Mouse (Mus musculus): Measurements from ENCODE around the gene Cyp26c1. TPM values are rescaled to one million over a fixed set of nuclear protein-coding genes. Genes with fewer than 3 reads are reported as not detected.

The Cyp26c1 gene
- total and polyA plus RNA-seq, 3 experiments, result not detected

GRCm38 (mm10) chr19:37650526-37650925 is 34.9 kb upstream of the Cyp26c1 start:
- Histone ChIP-seq H3K9me3 (replicated peaks; ENCODE audit: low read length) (no peaks in the 10 kb centered on the region), H3K27ac (ENCODE audit: insufficient read depth, low read depth) (no peak overlapping the region), H3K36me3 (replicated peaks in 1 of 2; ENCODE audit: control insufficient read depth in 1 of 2, insufficient read depth in 1 of 2, low read length in 1 of 2) (peaks cover 0 to 7% of the 10 kb centered on the region in 2 experiments), H3K9ac (ENCODE audit: insufficient read depth, low read depth) (no peak overlapping the region), H3K4me3 (replicated peaks in 1 of 3; ENCODE audit: low read depth in 2 of 3, low read length in 2 of 3, poor library complexity in 1 of 3) (no peak overlapping the region), H3K4me1 (ENCODE audit: control insufficient read depth in 1 of 2, insufficient read depth in 2 of 2) (peaks cover 0 to 5% of the 10 kb centered on the region in 2 experiments; a peak in 1 of 4 replicates), H3K79me2 (replicated peaks; ENCODE audit: control insufficient read depth, extremely low read depth, insufficient read depth, poor library complexity, severe bottlenecking) (no peaks in the 10 kb centered on the region), H3K27me3 (replicated peaks) (no peaks in the 10 kb centered on the region), H3K4me2 (ENCODE audit: insufficient read depth, low read depth, poor library complexity, severe bottlenecking) (no peak overlapping the region)
- no peak for TF ChIP-seq UBTF (IDR thresholded peaks at IDR 0.05; ENCODE audit: low read depth, low read length)
- no peak for TF ChIP-seq JUN (IDR thresholded peaks at IDR 0.05; ENCODE audit: insufficient read depth, low read depth, low read length)
- TF ChIP-seq RAD21 (IDR thresholded peaks at IDR 0.05; ENCODE audit: low read depth, low read length), result no peak
- TF ChIP-seq NELFE (IDR thresholded peaks at IDR 0.05; ENCODE audit: low read depth, low read length), result no peak
- no peak for TF ChIP-seq ZC3H11A (IDR thresholded peaks at IDR 0.05; ENCODE audit: low read depth, low read length)
- DNase-seq (ENCODE audit: extremely low read depth), result no peak
- in situ Hi-C loops (cut with MboI; ENCODE audit: low pct_ligation_motif_present, low pct_unique_long_range_greater_than_20kb, low sequenced_read_pairs) (no loop called here), dilution Hi-C loops (cut with MboI; ENCODE audit: extremely low pct_ligation_motif_present, extremely low pct_unique_long_range_greater_than_20kb, low sequenced_read_pairs) (no loop called here)

GRCm38 (mm10) chr19:37654012-37654411 is 31.4 kb upstream of the Cyp26c1 start:
- Histone ChIP-seq H3K79me2 (replicated peaks; ENCODE audit: control insufficient read depth, extremely low read depth, insufficient read depth, poor library complexity, severe bottlenecking) (no peaks in the 10 kb centered on the region), H3K36me3 (replicated peaks in 1 of 2; ENCODE audit: control insufficient read depth in 1 of 2, insufficient read depth in 1 of 2, low read length in 1 of 2) (peaks cover 0 to 7% of the 10 kb centered on the region in 2 experiments), H3K27me3 (replicated peaks) (no peaks in the 10 kb centered on the region), H3K4me1 (ENCODE audit: control insufficient read depth in 1 of 2, insufficient read depth in 2 of 2) (peaks cover 0 to 5% of the 10 kb centered on the region in 2 experiments; a peak in 1 of 4 replicates), H3K9ac (ENCODE audit: insufficient read depth, low read depth) (no peak overlapping the region), H3K27ac (ENCODE audit: insufficient read depth, low read depth) (no peak overlapping the region), H3K4me2 (ENCODE audit: insufficient read depth, low read depth, poor library complexity, severe bottlenecking) (no peak overlapping the region), H3K9me3 (replicated peaks; ENCODE audit: low read length) (no peaks in the 10 kb centered on the region), H3K4me3 (replicated peaks in 1 of 3; ENCODE audit: low read depth in 2 of 3, low read length in 2 of 3, poor library complexity in 1 of 3) (no peak overlapping the region)
- dilution Hi-C loops (cut with MboI; ENCODE audit: extremely low pct_ligation_motif_present, extremely low pct_unique_long_range_greater_than_20kb, low sequenced_read_pairs), result no loop called here
- TF ChIP-seq IRF4 (IDR thresholded peaks at IDR 0.05; ENCODE audit: low read depth, low read length), result no peak
- no peak for TF ChIP-seq KAT2A (IDR thresholded peaks at IDR 0.05; ENCODE audit: insufficient replicate concordance, low read length)
- no peak for TF ChIP-seq TBP (conservative IDR thresholded peaks at IDR 0.05; ENCODE audit: low read depth, low read length)
- no peak for TF ChIP-seq RCOR1 (conservative IDR thresholded peaks at IDR 0.05; ENCODE audit: low read depth, low read length)
- no peak for TF ChIP-seq JUND (conservative IDR thresholded peaks at IDR 0.05; ENCODE audit: low read depth, low read length)
- no peak for DNase-seq (ENCODE audit: extremely low read depth)
- in situ Hi-C loops (cut with MboI; ENCODE audit: low pct_ligation_motif_present, low pct_unique_long_range_greater_than_20kb, low sequenced_read_pairs), result no loop called here

GRCm38 (mm10) chr19:37656441-37656840 is 28.9 kb upstream of the Cyp26c1 start:
- Histone ChIP-seq H3K9ac (ENCODE audit: insufficient read depth, low read depth) (no peak overlapping the region), H3K9me3 (replicated peaks; ENCODE audit: low read length) (no peaks in the 10 kb centered on the region), H3K4me2 (ENCODE audit: insufficient read depth, low read depth, poor library complexity, severe bottlenecking) (no peak overlapping the region), H3K27me3 (replicated peaks) (no peaks in the 10 kb centered on the region), H3K36me3 (replicated peaks in 1 of 2; ENCODE audit: control insufficient read depth in 1 of 2, insufficient read depth in 1 of 2, low read length in 1 of 2) (peaks cover 0 to 7% of the 10 kb centered on the region in 2 experiments), H3K4me1 (ENCODE audit: control insufficient read depth in 1 of 2, insufficient read depth in 2 of 2) (peaks cover 0 to 2% of the 10 kb centered on the region in 2 experiments; a peak in 1 of 4 replicates), H3K79me2 (replicated peaks; ENCODE audit: control insufficient read depth, extremely low read depth, insufficient read depth, poor library complexity, severe bottlenecking) (no peaks in the 10 kb centered on the region), H3K27ac (ENCODE audit: insufficient read depth, low read depth) (no peak overlapping the region), H3K4me3 (replicated peaks in 1 of 3; ENCODE audit: low read depth in 2 of 3, low read length in 2 of 3, poor library complexity in 1 of 3) (no peak overlapping the region)
- in situ Hi-C loops (cut with MboI; ENCODE audit: low pct_ligation_motif_present, low pct_unique_long_range_greater_than_20kb, low sequenced_read_pairs) (no loop called here), dilution Hi-C loops (cut with MboI; ENCODE audit: extremely low pct_ligation_motif_present, extremely low pct_unique_long_range_greater_than_20kb, low sequenced_read_pairs) (no loop called here)
- no peak for DNase-seq (ENCODE audit: extremely low read depth)
- TF ChIP-seq MAFK (IDR thresholded peaks at IDR 0.05; ENCODE audit: insufficient replicate concordance, low read length), result no peak
- no peak for TF ChIP-seq CHD1 (IDR thresholded peaks at IDR 0.05; ENCODE audit: low read depth, low read length)
- TF ChIP-seq MXI1 (IDR thresholded peaks at IDR 0.05; ENCODE audit: low read depth, low read length), result no peak
- no peak for TF ChIP-seq SIN3A (IDR thresholded peaks at IDR 0.05; ENCODE audit: low read length)
- TF ChIP-seq MYC (IDR thresholded peaks at IDR 0.05; ENCODE audit: low read depth, low read length), result no peak
- no peak for TF ChIP-seq SMC3 (IDR thresholded peaks at IDR 0.05; ENCODE audit: low read depth, low read length)

Data from CH12.LX (cell line).